12 mouse cellular contexts compared by ENCODE assay signal in genomic region chr4:100048351-100048950, GRCm38 (mm10). TPM values are rescaled to one million over a fixed set of nuclear protein-coding genes. Genes with fewer than 3 reads are reported as not detected.
DNase-seq lines count a peak whose midpoint lies in the region; ATAC-seq and TF ChIP-seq lines count a peak whose summit lies in the region.
"Had no signal": no experiment of that assay in that cellular context is flagged by ENCODE, and none has a peak within 500 bp of the region (broad histone marks: within the 10 kb centered on the region; RNA-seq: fewer than 3 reads in every experiment).

No protein-coding gene starts in this region.

- TF ChIP-seq CTCF in hindbrain, postnatal 0 days (IDR thresholded peaks at IDR 0.05; ENCODE audit: low read depth): no peak
- TF ChIP-seq CTCF in CH12.LX (conservative IDR thresholded peaks at IDR 0.05 in 1 of 2, IDR thresholded peaks at IDR 0.05 in 1 of 2; ENCODE audit: low read depth in 2 of 2, low read length in 2 of 2): no peak

- H3K27ac ChIP-seq in hindbrain, postnatal 0 days: no peak overlapping the region
- no peak overlapping the region for H3K27ac ChIP-seq in hindbrain, embryonic 14.5 days
- no peak overlapping the region for H3K27ac ChIP-seq in CH12.LX (ENCODE audit: insufficient read depth, low read depth)
- H3K27ac ChIP-seq in limb, embryonic 15.5 days: peak overlapping the region; percentile 43; the same call in 1 of the 2 replicates
- H3K27ac ChIP-seq in hindbrain, embryonic 16.5 days (ENCODE audit: low read depth, low read length): no peak overlapping the region
- H3K27ac ChIP-seq: midbrain, embryonic 10.5 days had no signal

- H3K4me3 ChIP-seq in hindbrain, postnatal 0 days (ENCODE audit: low read length): no peak overlapping the region
- H3K4me3 ChIP-seq in hindbrain, embryonic 14.5 days (replicated peaks; ENCODE audit: low read length): no peak overlapping the region
- H3K4me3 ChIP-seq in CH12.LX (replicated peaks in 1 of 3; ENCODE audit: low read depth in 2 of 3, low read length in 2 of 3, poor library complexity in 1 of 3): no peak overlapping the region
- H3K4me3 ChIP-seq in limb, embryonic 15.5 days: no peak overlapping the region
- no peak overlapping the region for H3K4me3 ChIP-seq in hindbrain, embryonic 16.5 days (ENCODE audit: low read length)
- H3K4me3 ChIP-seq: midbrain, embryonic 10.5 days had no signal

- 57% methylated on average over 7 of the region's 7 CpGs for whole genome bisulfite sequencing in hindbrain, postnatal 0 days
- 75% methylated on average over 7 of the region's 7 CpGs for WGBS in hindbrain, embryonic 14.5 days
- WGBS in limb, embryonic 15.5 days: 35% methylated on average over 7 of the region's 7 CpGs
- 72% methylated on average over 7 of the region's 7 CpGs for WGBS in hindbrain, embryonic 16.5 days

- no peaks in the 10 kb centered on the region for H3K9me3 ChIP-seq in hindbrain, postnatal 0 days (ENCODE audit: low read length)
- H3K9me3 ChIP-seq in hindbrain, embryonic 14.5 days (ENCODE audit: control insufficient read depth, low read length): no peaks in the 10 kb centered on the region
- H3K9me3 ChIP-seq in CH12.LX (replicated peaks; ENCODE audit: low read length): no peaks in the 10 kb centered on the region
- no peaks in the 10 kb centered on the region for H3K9me3 ChIP-seq in limb, embryonic 15.5 days
- no peaks in the 10 kb centered on the region for H3K9me3 ChIP-seq in hindbrain, embryonic 16.5 days (ENCODE audit: control insufficient read depth, low read length)
- H3K9me3 ChIP-seq: midbrain, embryonic 10.5 days had no signal

- no peak overlapping the region for H3K9ac ChIP-seq in hindbrain, postnatal 0 days (replicated peaks; ENCODE audit: low read length)
- H3K9ac ChIP-seq in hindbrain, embryonic 14.5 days: no peak overlapping the region
- no peak overlapping the region for H3K9ac ChIP-seq in CH12.LX (ENCODE audit: insufficient read depth, low read depth)
- H3K9ac ChIP-seq in limb, embryonic 15.5 days: no peak overlapping the region
- H3K9ac ChIP-seq in hindbrain, embryonic 16.5 days (ENCODE audit: low read depth, low read length): no peak overlapping the region

- H3K4me1 ChIP-seq in hindbrain, postnatal 0 days (ENCODE audit: insufficient read depth, low read length): no peaks in the 10 kb centered on the region
- H3K4me1 ChIP-seq in hindbrain, embryonic 14.5 days (replicated peaks; ENCODE audit: control insufficient read depth, insufficient read depth, low read length): no peaks in the 10 kb centered on the region
- H3K4me1 ChIP-seq in CH12.LX (ENCODE audit: control insufficient read depth in 1 of 2, insufficient read depth in 2 of 2): peaks cover 3 to 5% of the 10 kb centered on the region in 2 experiments
- H3K4me1 ChIP-seq in limb, embryonic 15.5 days: peaks cover 32% of the 10 kb centered on the region
- no peaks in the 10 kb centered on the region for H3K4me1 ChIP-seq in hindbrain, embryonic 16.5 days (ENCODE audit: control insufficient read depth, insufficient read depth, low read depth, low read length)

- no peak overlapping the region for H3K4me2 ChIP-seq in hindbrain, postnatal 0 days (ENCODE audit: low read depth, low read length)
- no peak overlapping the region for H3K4me2 ChIP-seq in hindbrain, embryonic 14.5 days (replicated peaks)
- H3K4me2 ChIP-seq in CH12.LX (ENCODE audit: insufficient read depth, low read depth, poor library complexity, severe bottlenecking): no peak overlapping the region
- H3K4me2 ChIP-seq in limb, embryonic 15.5 days: no peak overlapping the region
- no peak overlapping the region for H3K4me2 ChIP-seq in hindbrain, embryonic 16.5 days (ENCODE audit: low read length)
- H3K4me2 ChIP-seq: liver, embryonic 11.5 days had no signal

- no peaks in the 10 kb centered on the region for H3K27me3 ChIP-seq in hindbrain, postnatal 0 days (ENCODE audit: insufficient read depth, low read length)
- no peaks in the 10 kb centered on the region for H3K27me3 ChIP-seq in hindbrain, embryonic 14.5 days (ENCODE audit: control insufficient read depth, insufficient read depth, low read length)
- no peaks in the 10 kb centered on the region for H3K27me3 ChIP-seq in CH12.LX (replicated peaks)
- no peaks in the 10 kb centered on the region for H3K27me3 ChIP-seq in limb, embryonic 15.5 days
- H3K27me3 ChIP-seq in hindbrain, embryonic 16.5 days (replicated peaks; ENCODE audit: control insufficient read depth, insufficient read depth, low read length): no peaks in the 10 kb centered on the region

- no peak for TF ChIP-seq POLR2A in CH12.LX (IDR thresholded peaks at IDR 0.05; ENCODE audit: low read depth, low read length)

- TF ChIP-seq EP300 in CH12.LX (IDR thresholded peaks at IDR 0.05; ENCODE audit: low read length): no peak

- in situ Hi-C loops in CH12.LX (cut with MboI; ENCODE audit: low pct_ligation_motif_present, low pct_unique_long_range_greater_than_20kb, low sequenced_read_pairs): loop anchor here (25.0 kb wide), 3 partner anchors 164 to 464 kb away; no protein-coding TSS in a partner anchor

- dilution Hi-C loops in CH12.LX (cut with MboI; ENCODE audit: extremely low pct_ligation_motif_present, extremely low pct_unique_long_range_greater_than_20kb, low sequenced_read_pairs): no loop called here

- no peaks in the 10 kb centered on the region for H3K79me2 ChIP-seq in CH12.LX (replicated peaks; ENCODE audit: control insufficient read depth, extremely low read depth, insufficient read depth, poor library complexity, severe bottlenecking)

- peak; percentile 23 for DNase-seq in hindbrain, postnatal 0 days (ENCODE audit: low spot score)
- DNase-seq in hindbrain, embryonic 14.5 days (ENCODE audit: low spot score): no peak
- DNase-seq in CH12.LX (ENCODE audit: extremely low read depth) (no peak), NIH3T3 (ENCODE audit: low read depth) (peak; percentile 44)
- no peak for DNase-seq in c-Kit-positive CD71-positive TER-119-positive erythroid progenitor cells, embryonic 14.5 days (ENCODE audit: low spot score)
- DNase-seq: gastrocnemius, postnatal 25 days; kidney, adult 8-10 months; thymus, postnatal 25 days had no signal

- H3K36me3 ChIP-seq in hindbrain, postnatal 0 days (ENCODE audit: insufficient read depth, low read length): no peaks in the 10 kb centered on the region
- H3K36me3 ChIP-seq in hindbrain, embryonic 14.5 days (replicated peaks; ENCODE audit: control insufficient read depth, insufficient read depth): no peaks in the 10 kb centered on the region
- no peaks in the 10 kb centered on the region for H3K36me3 ChIP-seq in CH12.LX (replicated peaks in 1 of 2; ENCODE audit: control insufficient read depth in 1 of 2, insufficient read depth in 1 of 2, low read length in 1 of 2)
- no peaks in the 10 kb centered on the region for H3K36me3 ChIP-seq in limb, embryonic 15.5 days
- H3K36me3 ChIP-seq in hindbrain, embryonic 16.5 days (ENCODE audit: control insufficient read depth, insufficient read depth, low read length): no peaks in the 10 kb centered on the region
- H3K36me3 ChIP-seq: midbrain, embryonic 10.5 days had no signal

- no peak for ATAC-seq in hindbrain, postnatal 0 days
- no peak for ATAC-seq in hindbrain, embryonic 14.5 days (ENCODE audit: low FRiP score)
- peak; percentile 52; the same call in 1 of the 2 replicates for ATAC-seq in limb, embryonic 15.5 days (ENCODE audit: insufficient number of reproducible peaks, low FRiP score, low TSS enrichment, low read depth)
- no peak for ATAC-seq in hindbrain, embryonic 16.5 days

- TF ChIP-seq RAD21 in CH12.LX (IDR thresholded peaks at IDR 0.05; ENCODE audit: low read depth, low read length): no peak

TF ChIP-seq in CH12.LX, 34 proteins besides CTCF, POLR2A, EP300 and RAD21:
- TF ChIP-seq MAFK (IDR thresholded peaks at IDR 0.05; ENCODE audit: insufficient replicate concordance, low read length) (peak; percentile 70), MXI1 (IDR thresholded peaks at IDR 0.05; ENCODE audit: low read depth, low read length) (no peak)

RNA-seq across cellular contexts. Expression of gene Ror1, which starts 47.1 kb away (rescaled TPM):
- total RNA-seq in hindbrain, postnatal 0 days (2014; rRNA removed): 5.4 and 5.8 TPM in 2 replicates
- 1.9 and 2.0 TPM in 2 replicates for polyA plus RNA-seq in hindbrain, postnatal 0 days (2015; fragmentation: Nextera tagmentation; extraction: Ambion mirVana)
- 1.5 and 1.8 TPM in 2 replicates for polyA plus RNA-seq in hindbrain, embryonic 14.5 days (2014; fragmentation: Nextera tagmentation; extraction: Ambion mirVana)
- total RNA-seq in CH12.LX (2012; rRNA removed) (not detected in 2 replicates), CH12.LX (2014; rRNA removed) (not detected in 2 replicates)
- not detected in 2 replicates for polyA plus RNA-seq in CH12.LX (2012; ENCODE audit: insufficient read length, low read depth)
- polyA plus RNA-seq in limb, embryonic 15.5 days (2015; fragmentation: Nextera tagmentation; extraction: Ambion mirVana): 8.1 and 9.5 TPM in 2 replicates
- 1.5 TPM in 2 replicates for polyA plus RNA-seq in hindbrain, embryonic 16.5 days (2015; fragmentation: Nextera tagmentation; extraction: Ambion mirVana)

Comparison
In these comparisons a context has a peak if more than half of its experiments do, and no peak if none do; other contexts are left out.
1. DNase-seq: peak in hindbrain, postnatal 0 days (single experiment) and NIH3T3 (single experiment); none in hindbrain, embryonic 14.5 days (single experiment), CH12.LX (single experiment) and c-Kit-positive CD71-positive TER-119-positive erythroid progenitor cells, embryonic 14.5 days (single experiment).